Mouse (Mus musculus): Measurements from ENCODE around the gene Pfdn5. TPM values are rescaled to one million over a fixed set of nuclear protein-coding genes. Genes with fewer than 3 reads are reported as not detected.

The Pfdn5 gene
- 100 to 1,000 TPM; 250 to 257 TPM for total RNA-seq (2023)

DNA sequence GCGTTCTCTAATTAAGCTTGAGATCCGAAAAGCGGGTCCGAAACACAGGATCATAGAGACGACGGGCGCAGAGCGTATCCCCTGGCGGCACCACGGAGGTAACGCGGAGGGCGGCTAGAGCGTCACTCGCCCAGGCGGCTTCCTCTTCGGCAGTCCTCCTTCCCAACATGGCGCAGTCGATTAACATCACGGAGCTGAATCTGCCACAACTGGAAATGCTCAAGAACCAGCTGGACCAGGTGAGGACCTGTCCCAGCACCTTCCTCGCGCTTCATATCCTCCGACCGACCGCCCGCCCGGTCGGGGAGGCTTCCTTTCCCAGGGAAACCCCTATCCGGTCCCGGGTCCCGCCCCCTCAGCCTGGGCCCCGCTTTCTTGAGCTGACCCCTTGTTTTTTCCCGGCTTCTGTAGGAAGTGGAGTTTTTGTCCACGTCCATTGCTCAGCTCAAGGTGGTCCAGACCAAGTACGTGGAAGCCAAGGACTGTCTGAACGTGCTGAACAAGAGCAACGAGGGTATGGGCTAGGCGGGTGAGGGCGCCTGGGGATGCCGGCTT is at the start of gene Pfdn5:
Gene Pfdn5 (plus strand): TSS at position 95 of the 555 bp plus-strand sequence.

DNA sequence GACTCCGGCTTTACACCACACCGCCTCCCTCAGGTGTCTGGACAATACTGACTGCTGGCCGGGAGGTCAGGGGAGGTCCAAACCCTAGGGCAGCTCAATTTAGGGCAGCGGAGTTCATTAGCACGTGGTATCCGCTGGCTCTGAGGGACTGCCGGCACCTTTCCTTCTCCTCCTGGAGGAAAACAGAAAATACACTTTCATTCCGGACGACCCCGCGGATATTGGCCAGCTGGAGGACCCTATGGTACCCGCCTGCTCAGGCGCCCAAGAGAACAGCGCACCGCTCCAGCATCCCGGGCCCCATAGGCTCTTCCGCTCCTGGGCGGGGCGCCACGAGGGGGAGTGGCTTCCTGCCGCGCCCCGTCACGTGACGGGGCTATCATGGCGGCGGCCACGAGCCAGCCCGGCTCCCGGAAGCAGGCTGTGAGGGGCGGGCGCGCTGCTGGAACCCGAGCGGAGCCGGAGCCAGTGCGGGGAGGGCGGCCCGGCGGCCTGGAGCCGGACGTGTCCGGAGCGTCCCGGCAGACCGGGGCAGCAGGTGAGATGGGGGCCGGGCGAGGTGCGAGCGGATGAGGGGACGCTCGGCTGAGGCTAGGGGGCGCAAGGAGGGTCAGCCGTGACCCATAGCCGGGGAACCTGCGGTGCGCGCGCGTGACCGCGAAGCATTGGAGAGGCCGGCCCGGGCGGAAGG is 46.7 kb upstream of the Pfdn5 start, which contains the start of gene Mfsd5:
Gene Mfsd5 (plus strand): TSS at position 363 of the 691 bp plus-strand sequence.

DNA sequence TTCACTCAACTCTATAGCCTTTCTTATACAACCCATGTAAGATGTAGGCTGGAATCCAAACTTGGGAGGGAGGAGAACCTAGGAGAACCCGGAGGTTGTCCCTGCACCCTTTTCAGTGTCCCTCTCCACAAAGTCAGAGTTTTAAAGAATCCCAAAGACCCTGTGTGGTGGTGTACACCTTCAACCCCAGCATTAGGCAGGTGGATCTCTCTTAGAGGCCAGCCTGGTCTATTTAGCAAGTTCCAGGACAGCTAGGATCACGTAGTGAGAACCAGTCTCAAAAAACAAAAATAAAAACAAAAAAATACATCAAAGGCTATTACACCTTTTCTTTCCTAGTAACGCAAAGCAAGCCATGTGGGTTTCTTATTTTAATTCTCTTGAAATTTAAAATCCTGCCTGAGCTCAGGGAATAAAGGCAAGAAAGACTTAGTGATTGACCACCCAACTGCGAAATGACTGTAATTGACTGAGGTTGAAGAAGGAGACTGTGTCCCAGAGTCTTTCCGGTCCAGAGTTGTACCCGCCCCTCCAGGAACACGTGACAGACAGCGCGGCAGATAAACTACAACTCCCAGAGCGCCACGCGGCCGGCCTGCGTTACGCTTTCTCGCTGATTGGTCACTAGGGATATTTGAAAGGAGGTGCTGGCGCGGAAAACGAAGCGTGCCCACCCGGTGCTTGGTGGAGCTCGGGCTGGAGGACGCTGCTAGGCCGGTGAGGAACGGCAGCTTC is 30.1 kb upstream of the Pfdn5 start, which contains the start of gene Espl1:
Gene Espl1 (plus strand): TSS at position 634 of the 735 bp plus-strand sequence.

DNA sequence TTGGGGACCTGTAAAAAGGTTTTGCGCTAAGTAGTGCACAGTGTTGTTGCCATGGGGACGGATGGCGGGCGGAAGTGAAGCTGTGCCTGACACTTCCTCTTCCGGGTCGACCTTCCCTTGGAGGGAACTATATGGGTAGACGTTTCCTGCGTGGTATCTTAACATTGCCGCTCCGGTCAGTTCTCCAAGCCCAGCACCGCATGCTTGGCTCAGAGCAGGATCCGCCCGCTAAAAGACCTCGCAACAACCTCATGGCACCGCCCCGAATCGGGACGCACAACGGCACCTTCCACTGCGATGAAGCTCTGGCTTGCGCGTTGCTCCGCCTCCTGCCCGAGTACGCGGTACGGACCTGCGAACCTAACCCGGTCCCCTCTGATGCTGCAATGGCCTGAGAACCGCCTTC is 5.7 kb downstream of the Pfdn5 start, which contains the start of gene Myg1:
Gene Myg1 (plus strand): TSS at position 100 of the 406 bp plus-strand sequence.

DNA sequence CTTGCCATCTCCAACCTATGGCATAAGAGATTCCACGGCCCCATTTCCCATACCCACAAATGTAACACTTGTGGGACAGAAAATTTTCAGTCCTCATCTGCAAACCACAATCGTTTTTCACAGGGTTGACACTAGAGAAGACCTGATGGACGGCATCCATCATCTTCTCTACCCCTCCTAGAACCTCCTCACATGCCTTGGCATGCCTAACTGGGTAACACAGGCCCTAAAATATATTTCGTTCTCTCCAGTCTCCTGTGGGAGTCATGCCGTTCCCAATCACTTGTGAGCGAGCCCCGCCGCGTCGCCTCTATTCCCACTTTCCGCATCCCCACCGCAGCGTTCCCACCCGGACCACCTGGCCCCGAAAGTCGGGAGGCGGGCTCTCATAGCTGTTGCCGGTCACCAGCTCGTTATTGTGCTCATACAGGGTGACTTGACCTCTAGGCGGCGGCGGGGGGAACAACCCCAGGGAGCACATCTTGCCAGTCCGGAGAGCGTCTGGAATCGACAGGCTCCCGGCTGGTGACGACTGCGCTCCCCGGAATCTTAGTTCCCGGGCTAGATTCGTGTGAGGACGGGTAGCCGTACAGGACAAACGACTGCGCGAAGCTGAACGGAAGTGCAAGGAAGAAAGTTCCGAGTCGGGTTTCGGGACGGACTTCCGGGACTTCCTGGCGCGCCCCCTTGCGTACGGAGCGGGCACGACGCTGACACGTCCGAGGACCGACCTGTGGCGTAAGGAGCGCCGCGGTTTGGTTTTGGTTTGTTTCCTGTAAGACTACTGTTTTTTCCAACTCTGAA is 24.4 kb downstream of the Pfdn5 start, which contains the start of gene Aaas:
Gene Aaas (minus strand): TSS at position 634 of the 804 bp plus-strand sequence.

DNA sequence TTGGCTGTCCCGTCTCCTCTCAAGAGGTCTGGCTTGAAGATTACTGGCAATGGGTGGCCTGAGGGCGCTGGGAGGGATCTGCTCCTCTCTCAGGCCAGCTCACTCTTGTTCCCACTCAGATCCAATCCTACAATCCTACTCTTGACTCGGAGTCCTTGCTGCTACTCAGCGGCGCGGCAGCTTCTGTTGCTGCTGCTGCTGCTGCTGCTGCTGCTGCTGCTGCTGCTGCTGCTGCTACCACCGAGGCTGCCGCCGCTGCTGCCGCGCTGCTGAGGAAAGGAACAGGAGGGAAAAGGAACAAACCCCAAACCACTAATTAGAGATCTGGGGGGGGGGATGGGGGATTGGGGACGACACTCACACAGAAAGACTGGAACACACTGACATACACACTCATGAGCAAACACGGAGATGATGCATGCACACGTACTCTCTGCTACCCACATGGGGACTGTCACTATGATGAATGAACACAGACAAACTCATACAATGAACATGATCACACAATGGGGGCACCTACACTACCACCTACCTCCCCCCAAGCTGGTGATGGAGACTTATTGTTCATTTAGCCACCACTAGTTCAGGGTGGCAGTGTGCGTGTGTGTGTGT is 40.9 kb downstream of the Pfdn5 start, which contains the start of gene Sp7:
Gene Sp7 (minus strand): TSS at position 450 of the 612 bp plus-strand sequence.

Other genes starting within 250 kb of the Pfdn5 start
- gene Tns2, start 225.7 kb upstream of the Pfdn5 start, total RNA-seq (2023): under 1 TPM; 0.53 to 0.64 TPM
- 10 to 100 TPM; 23.0 to 23.2 TPM for gene Spryd3, start 189.9 kb upstream of the Pfdn5 start, total RNA-seq (2023)
- gene Igfbp6, start 181.8 kb upstream of the Pfdn5 start, total RNA-seq (2023): under 1 TPM; 0.31 to 0.38 TPM
- gene Soat2, start 175.6 kb upstream of the Pfdn5 start, total RNA-seq (2023): 1 to 10 TPM; 1.6 to 1.8 TPM
- 10 to 100 TPM; 74.2 to 76.8 TPM for gene Zfp740, start 122.9 kb upstream of the Pfdn5 start, total RNA-seq (2023)
- 10 to 100 TPM; 16.8 to 20.8 TPM for gene Csad, start 121.4 kb upstream of the Pfdn5 start, total RNA-seq (2023)
- 100 to 1,000 TPM; 220 to 236 TPM for gene Itgb7, start 94.2 kb upstream of the Pfdn5 start, total RNA-seq (2023)
- gene Rarg, start 68.6 kb upstream of the Pfdn5 start, total RNA-seq (2023): 10 to 100 TPM; 41.1 to 42.1 TPM
- not detected for gene Gm9918, start 55.6 kb upstream of the Pfdn5 start, total RNA-seq (2023)
- 10 to 100 TPM; 34.6 to 35.3 TPM for gene Mfsd5, start 46.7 kb upstream of the Pfdn5 start, total RNA-seq (2023)
- 10 to 100 TPM; 46.9 to 47.3 TPM for gene Espl1, start 29.9 kb upstream of the Pfdn5 start, total RNA-seq (2023)
- 10 to 100 TPM; 33.5 to 38.1 TPM for gene Myg1, start 5.6 kb downstream of the Pfdn5 start, total RNA-seq (2023)
- gene Aaas, start 24.7 kb downstream of the Pfdn5 start, total RNA-seq (2023): 10 to 100 TPM; 34.6 to 43.0 TPM
- under 1 TPM; 0.68 to 0.84 TPM for gene Sp7, start 41.1 kb downstream of the Pfdn5 start, total RNA-seq (2023)
- gene Sp1, start 80.0 kb downstream of the Pfdn5 start, total RNA-seq (2023): 100 to 1,000 TPM; 108 to 111 TPM
- gene Amhr2, start 119.3 kb downstream of the Pfdn5 start, total RNA-seq (2023): 1 to 10 TPM in 1 of 2 experiments, not detected in 1; 2.0 TPM
- 100 to 1,000 TPM; 305 to 384 TPM for gene Prr13, start 132.9 kb downstream of the Pfdn5 start, total RNA-seq (2023)
- gene Pcbp2, start 144.4 kb downstream of the Pfdn5 start, total RNA-seq (2023): 100 to 1,000 TPM; 519 to 536 TPM
- gene Gm10337, start 177.6 kb downstream of the Pfdn5 start, total RNA-seq (2023): 1 to 10 TPM; 4.9 to 5.8 TPM
- under 1 TPM; 0.26 to 0.42 TPM for gene Map3k12, start 190.9 kb downstream of the Pfdn5 start, total RNA-seq (2023)
- 10 to 100 TPM; 18.1 to 18.4 TPM for gene Tarbp2, start 192.1 kb downstream of the Pfdn5 start, total RNA-seq (2023)
- 1 to 10 TPM; 5.3 to 7.1 TPM for gene Npff, start 198.8 kb downstream of the Pfdn5 start, total RNA-seq (2023)

Measured in neutrophil, adult 83 days (primary cell).